Mouse (Mus musculus) erythroblast, embryonic 14.5 days (primary cell): ENCODE measurements around the gene Mindy1. TPM values are rescaled to one million over a fixed set of nuclear protein-coding genes. Genes with fewer than 3 reads are reported as not detected.

ENCODE experiments used
- H3K27me3 ChIP-seq: 2 replicates; pipeline ENCODE4 v1.6.1; 2012; ENCODE audit warnings: inconsistent platforms; ENCODE audit not compliant: control insufficient read depth
- H3K36me3 ChIP-seq: 2 replicates; pipeline ENCODE4 v1.6.1; 2012; ENCODE audit warnings: mild to moderate bottlenecking, inconsistent platforms; ENCODE audit not compliant: control insufficient read depth
- H3K4me1 ChIP-seq: 2 replicates; pipeline ENCODE4 v1.6.1; 2012; ENCODE audit warnings: inconsistent platforms; ENCODE audit not compliant: control insufficient read depth
- H3K4me3 ChIP-seq: replicated peaks from 2 replicates; pipeline ENCODE3; 2012; ENCODE audit warnings: moderate library complexity, mild to moderate bottlenecking, inconsistent platforms
- H3K9me3 ChIP-seq: 2 replicates; pipeline ENCODE4 v1.6.1; 2012; ENCODE audit warnings: low read length, inconsistent platforms, mixed read lengths; ENCODE audit not compliant: control insufficient read depth
- GATA1 ChIP-seq: IDR thresholded peaks from 2 replicates; pipeline ENCODE4 v1.6.1; 2012; ENCODE audit warnings: low read length, inconsistent platforms, mixed read lengths
- TAL1 ChIP-seq: IDR thresholded peaks from 3 replicates; pipeline ENCODE4 v1.6.1; 2012; ENCODE audit warnings: low read length, inconsistent platforms, mixed read lengths
- polyA plus RNA-seq: library from polyadenylated mRNA; stranded (reverse); fragments of >175 nt; gene quantifications from 2 replicates; pipeline ENCODE4 v1.2.3, GENCODE M21; 2012

Mindy1 gene
- polyA plus RNA-seq, 1 experiment, result 7.1 TPM

DNA sequence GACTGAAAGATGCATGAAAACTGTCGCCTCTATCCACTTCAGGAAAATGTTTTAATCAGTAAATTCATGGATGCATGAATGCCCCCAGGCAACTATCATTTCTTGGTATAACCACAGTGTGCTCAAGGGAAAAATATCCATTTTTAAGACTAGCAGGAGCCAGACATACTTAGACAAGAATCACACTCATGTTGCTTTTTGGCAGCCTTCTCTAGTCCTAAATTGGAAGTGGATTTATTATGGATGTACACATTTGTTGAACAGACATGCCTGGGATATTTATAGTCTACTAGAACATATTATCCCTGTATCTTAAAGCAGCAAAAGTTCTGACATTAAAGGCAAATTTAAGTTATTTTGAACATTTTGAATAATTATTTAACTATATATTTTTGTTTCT is 16.4 kb upstream of the Mindy1 start:
- TF ChIP-seq GATA1 (no peak), TAL1 (no peak)
- no peaks in the 10 kb centered on the region for H3K27me3 ChIP-seq
- H3K4me3 ChIP-seq, result no peak overlapping the region
- peaks cover 5% of the 10 kb centered on the region; the same call in 1 of the 2 replicates for H3K4me1 ChIP-seq
- H3K36me3 ChIP-seq, result peaks cover 74% of the 10 kb centered on the region
- peaks cover 3% of the 10 kb centered on the region for H3K9me3 ChIP-seq

DNA sequence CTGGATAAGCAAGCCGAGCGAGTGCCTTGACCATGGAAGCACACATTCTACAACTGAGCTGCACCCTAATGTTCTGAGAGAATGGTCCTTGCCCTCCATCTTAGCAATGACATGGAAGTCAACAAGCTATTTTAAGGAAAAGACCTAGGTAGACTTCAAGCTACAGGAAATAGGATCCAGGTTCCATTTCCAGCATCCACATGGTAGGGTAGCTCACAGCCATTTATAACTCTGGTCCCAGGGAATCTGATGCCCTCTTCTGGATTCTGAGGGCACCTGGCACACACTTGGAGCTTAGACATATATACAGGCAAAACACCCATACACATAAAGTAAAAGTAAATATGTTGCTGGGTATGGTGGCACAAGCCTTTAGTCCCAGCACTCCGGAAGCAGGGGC is 15.1 kb upstream of the Mindy1 start:
- TF ChIP-seq GATA1 (no peak), TAL1 (no peak)
- Histone ChIP-seq H3K36me3 (peaks cover 69% of the 10 kb centered on the region), H3K4me1 (peaks cover 5% of the 10 kb centered on the region; the same call in 1 of the 2 replicates), H3K9me3 (peaks cover 3% of the 10 kb centered on the region), H3K4me3 (no peak overlapping the region), H3K27me3 (no peaks in the 10 kb centered on the region)

DNA sequence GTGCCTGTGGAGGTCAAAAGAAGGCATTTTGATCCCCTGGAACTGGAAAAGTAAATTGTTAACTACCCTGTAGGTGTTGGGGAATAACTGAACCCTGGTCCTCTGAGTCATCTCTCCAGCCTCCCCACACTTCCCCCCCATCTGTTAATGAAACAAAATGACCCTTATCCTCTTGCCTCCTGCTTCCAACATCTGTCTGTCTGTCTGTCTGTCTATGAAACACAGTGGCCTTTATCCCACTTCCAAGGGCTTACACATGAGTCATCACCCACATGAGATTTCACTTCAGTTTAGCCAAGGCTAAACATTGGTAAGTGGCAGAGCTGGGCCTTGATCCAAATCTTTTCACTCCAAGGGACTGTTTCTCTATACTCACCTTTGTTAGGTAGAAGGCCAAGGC is 13.3 kb upstream of the Mindy1 start:
- Histone ChIP-seq H3K36me3 (peaks cover 58% of the 10 kb centered on the region), H3K4me1 (peaks cover 5% of the 10 kb centered on the region; the same call in 1 of the 2 replicates), H3K27me3 (no peaks in the 10 kb centered on the region), H3K4me3 (no peak overlapping the region), H3K9me3 (peaks cover 3% of the 10 kb centered on the region)
- TF ChIP-seq GATA1 (no peak), TAL1 (no peak)

DNA sequence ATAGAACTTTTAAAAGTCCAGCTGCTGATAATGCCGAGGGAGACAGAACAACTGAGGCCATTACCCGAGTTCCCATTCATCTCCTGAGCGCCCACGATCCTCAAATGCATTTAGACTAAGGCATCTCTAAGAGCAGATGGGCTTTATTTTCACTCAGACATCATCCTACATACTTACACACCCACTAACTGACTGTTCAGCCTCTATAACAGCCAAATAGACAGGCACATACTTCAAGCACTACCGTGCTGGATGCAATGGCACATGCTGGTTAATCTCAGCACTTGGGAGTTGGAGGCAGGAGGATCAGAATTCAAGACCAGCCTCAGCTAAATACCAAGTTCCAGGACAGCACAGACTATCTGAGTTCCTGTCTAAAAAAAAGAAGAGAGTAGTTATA is 11.4 kb upstream of the Mindy1 start:
- peaks cover 5% of the 10 kb centered on the region for H3K4me1 ChIP-seq

DNA sequence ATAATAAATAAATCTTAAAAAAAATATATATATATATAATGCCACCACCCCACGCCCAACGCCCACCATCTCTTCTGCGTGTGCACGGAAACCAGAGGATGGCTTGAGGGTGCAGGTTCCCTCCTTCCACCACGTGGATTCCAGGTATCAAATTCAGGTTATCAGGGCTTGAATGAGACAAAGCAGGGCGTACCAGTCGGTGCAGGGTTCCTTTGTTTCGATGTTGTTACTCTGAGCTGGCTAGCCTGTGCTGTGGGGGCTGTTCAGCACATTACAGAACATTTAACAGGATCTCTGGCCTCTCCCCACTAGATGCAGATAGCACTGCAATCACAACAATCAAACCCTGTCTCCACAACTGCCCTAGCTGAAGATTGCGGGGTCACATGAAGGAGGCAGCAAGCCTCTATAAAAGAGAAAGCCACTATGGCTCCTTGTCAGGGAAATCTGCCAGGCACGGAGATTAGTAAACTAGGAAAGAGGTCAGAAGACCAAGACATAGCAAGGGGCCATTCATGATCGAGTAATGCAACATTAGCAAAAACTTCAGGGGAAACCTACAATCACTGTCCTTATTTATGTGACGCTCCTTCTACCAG is 10.3 kb upstream of the Mindy1 start:
- H3K9me3 ChIP-seq, result peaks cover 3% of the 10 kb centered on the region
- H3K27me3 ChIP-seq, result no peaks in the 10 kb centered on the region
- no peak overlapping the region for H3K4me3 ChIP-seq
- TF ChIP-seq TAL1 (no peak), GATA1 (no peak)
- H3K36me3 ChIP-seq, result peaks cover 46% of the 10 kb centered on the region
- H3K4me1 ChIP-seq, result peaks cover 15% of the 10 kb centered on the region

More for the DNA sequence above, 11.4 kb upstream of the Mindy1 start:
- peaks cover 50% of the 10 kb centered on the region for H3K36me3 ChIP-seq
- TF ChIP-seq TAL1 (no peak), GATA1 (no peak)
- H3K9me3 ChIP-seq, result peaks cover 3% of the 10 kb centered on the region
- H3K27me3 ChIP-seq, result no peaks in the 10 kb centered on the region
- no peak overlapping the region for H3K4me3 ChIP-seq

DNA sequence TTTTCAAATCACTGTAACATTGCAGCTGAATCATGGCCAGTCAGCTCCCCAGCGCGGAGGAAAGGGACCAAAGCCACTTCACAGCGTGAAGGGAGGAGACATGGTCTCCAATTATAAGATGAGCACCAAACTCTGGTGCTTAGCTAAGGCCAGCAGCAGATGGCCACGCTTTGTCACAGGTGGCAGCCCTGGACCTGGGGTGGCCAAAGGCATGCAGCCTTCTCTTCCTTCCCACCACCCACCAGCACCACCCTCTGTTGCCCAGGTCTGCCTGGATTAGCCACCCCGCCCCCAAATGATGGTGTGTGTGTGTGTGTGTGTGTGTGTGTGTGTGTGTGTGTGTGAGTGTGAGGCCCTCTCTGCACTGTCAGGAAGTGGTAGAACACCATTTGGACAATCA is 7.7 kb upstream of the Mindy1 start:
- Histone ChIP-seq H3K36me3 (peaks cover 25% of the 10 kb centered on the region), H3K4me3 (no peak overlapping the region), H3K4me1 (peaks cover 33% of the 10 kb centered on the region), H3K27me3 (no peaks in the 10 kb centered on the region), H3K9me3 (no peaks in the 10 kb centered on the region)
- TF ChIP-seq TAL1 (no peak), GATA1 (no peak)

DNA sequence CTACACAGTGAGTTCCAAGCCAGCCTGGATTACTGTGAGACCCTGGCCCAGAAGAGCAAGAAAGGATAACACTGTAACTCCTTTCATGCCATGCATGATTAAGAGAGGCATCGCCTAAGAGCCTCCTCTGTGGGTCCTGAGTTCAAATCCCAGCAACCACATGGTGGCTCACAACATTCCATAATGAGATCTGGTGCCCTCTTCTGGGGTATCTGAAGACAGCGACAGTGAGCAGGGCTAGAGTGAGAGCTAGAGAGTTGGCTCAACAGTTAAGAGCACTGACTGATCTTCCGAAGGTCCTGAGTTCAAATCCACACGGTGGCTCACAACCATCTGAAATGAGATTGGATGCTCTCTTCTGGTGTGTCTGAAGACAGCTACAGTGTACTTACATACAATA is 6.7 kb upstream of the Mindy1 start:
- no peaks in the 10 kb centered on the region for H3K27me3 ChIP-seq
- no peak overlapping the region for H3K4me3 ChIP-seq
- H3K9me3 ChIP-seq, result no peaks in the 10 kb centered on the region
- H3K4me1 ChIP-seq, result peaks cover 42% of the 10 kb centered on the region
- peaks cover 20% of the 10 kb centered on the region for H3K36me3 ChIP-seq
- TF ChIP-seq TAL1 (no peak), GATA1 (no peak)

DNA sequence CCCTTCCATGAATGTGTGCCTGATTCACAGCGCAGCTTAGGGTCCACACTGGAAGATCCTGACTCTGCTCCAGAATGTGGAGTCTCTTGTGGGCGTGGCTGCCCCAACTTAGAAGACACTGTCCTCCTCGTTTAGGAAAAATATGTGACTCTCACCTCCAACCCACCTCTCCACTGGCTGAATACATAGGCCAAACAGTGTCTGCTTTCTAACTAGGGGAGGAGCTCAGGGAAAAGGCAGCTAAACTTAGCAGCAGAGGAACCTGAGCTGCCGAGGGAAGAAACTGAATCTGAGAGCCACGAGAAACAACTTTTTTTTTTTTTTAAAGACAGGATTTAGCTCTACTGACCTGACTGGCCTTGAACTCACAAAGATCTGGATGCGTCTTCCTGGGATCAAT is 6.0 kb upstream of the Mindy1 start:
- Histone ChIP-seq H3K4me1 (peaks cover 47% of the 10 kb centered on the region), H3K27me3 (no peaks in the 10 kb centered on the region), H3K36me3 (peaks cover 15% of the 10 kb centered on the region), H3K4me3 (no peak overlapping the region), H3K9me3 (no peaks in the 10 kb centered on the region)
- no peak for TF ChIP-seq TAL1
- TF ChIP-seq GATA1, result no peak

DNA sequence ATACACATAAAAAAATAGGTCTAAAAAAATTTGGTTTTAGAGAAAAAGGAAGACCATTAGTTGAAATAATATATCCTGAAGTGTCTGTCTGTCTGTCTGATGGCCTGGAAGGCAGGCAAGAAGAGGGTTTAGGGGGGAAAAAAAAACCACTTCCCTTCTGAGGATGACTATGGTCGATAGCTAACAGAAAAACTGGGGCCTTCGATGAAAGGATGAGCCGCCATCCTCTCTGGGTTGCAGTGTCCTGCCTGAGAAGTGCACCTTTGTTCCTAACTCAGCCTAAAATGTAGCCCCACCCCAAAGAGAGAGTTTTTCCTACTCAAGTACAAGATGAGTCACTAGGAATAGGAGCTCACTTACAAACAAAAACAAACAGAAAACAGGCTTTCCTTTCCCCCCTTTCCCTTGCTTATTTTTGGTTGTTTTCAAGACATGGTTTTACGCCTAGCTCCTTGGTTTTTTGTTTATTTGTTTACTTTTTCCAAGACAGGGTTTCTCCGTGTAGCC is 4.7 kb upstream of the Mindy1 start:
- Histone ChIP-seq H3K4me1 (peaks cover 58% of the 10 kb centered on the region), H3K27me3 (no peaks in the 10 kb centered on the region)
- TF ChIP-seq TAL1 (no peak), GATA1 (no peak)

DNA sequence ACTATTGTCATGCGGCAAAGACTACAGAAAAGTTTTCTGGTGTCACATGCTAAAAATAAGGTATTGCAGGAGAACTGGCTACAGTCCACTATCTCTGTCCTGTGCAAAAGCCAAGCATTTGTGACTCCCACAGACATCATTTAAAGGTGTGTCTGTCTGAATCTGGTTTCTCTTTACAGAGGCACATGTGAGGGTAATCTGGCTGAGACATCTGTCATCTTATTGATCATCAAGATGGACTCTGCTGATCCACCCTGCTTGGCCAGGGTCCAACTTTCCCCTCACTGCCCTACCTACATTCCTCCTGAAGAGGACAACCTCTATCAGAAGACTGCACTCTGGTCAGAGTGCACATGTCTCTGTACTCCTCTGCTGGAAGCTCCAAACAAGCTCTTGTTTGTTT is 4.0 kb upstream of the Mindy1 start:
- H3K4me3 ChIP-seq, result no peak overlapping the region
- no peaks in the 10 kb centered on the region for H3K27me3 ChIP-seq
- no peaks in the 10 kb centered on the region for H3K9me3 ChIP-seq
- peaks cover 15% of the 10 kb centered on the region for H3K36me3 ChIP-seq
- peaks cover 63% of the 10 kb centered on the region for H3K4me1 ChIP-seq
- no peak for TF ChIP-seq TAL1
- no peak for TF ChIP-seq GATA1

More for the DNA sequence above, 4.7 kb upstream of the Mindy1 start:
- Histone ChIP-seq H3K4me3 (no peak overlapping the region), H3K36me3 (peaks cover 15% of the 10 kb centered on the region), H3K9me3 (no peaks in the 10 kb centered on the region)
